Comparison of ENCODE assay signal across 19 mouse cellular contexts in the genomic region with DNA sequence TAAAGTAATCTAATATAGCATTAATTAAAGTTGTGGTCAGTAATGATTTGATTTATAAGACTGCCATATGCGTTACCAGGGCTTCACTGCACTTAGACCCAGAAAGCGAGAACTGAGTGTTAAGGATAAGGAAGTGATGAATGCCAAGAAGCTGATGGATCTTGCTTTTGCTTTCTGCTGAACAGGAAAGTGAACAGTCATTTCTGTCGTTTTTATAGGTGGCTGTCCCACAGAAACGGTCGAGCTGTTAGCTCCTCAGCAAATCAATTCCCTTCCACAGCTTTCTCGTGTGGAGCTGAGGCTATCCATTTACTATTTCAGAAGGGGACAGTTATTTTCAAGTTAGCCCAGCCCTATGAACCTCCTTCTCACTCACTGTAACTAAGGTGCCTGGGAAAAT. TPM values are rescaled to one million over a fixed set of nuclear protein-coding genes. Genes with fewer than 3 reads are reported as not detected.
"Had no signal": no experiment of that assay in that cellular context is flagged by ENCODE, and none has a peak within 500 bp of the region (broad histone marks: within the 10 kb centered on the region; RNA-seq: fewer than 3 reads in every experiment).

No protein-coding gene starts in this region.

- H3K4me1 ChIP-seq: limb, embryonic 15.5 days; megakaryocyte, embryonic 14.5 days; midbrain, embryonic 15.5 days; neural tube, embryonic 13.5 days; stomach, embryonic 15.5 days had no signal

- H3K4me2 ChIP-seq: kidney, embryonic 15.5 days; limb, embryonic 15.5 days; midbrain, embryonic 11.5 days; midbrain, embryonic 15.5 days; neural tube, embryonic 13.5 days; stomach, embryonic 15.5 days had no signal

- H3K9ac ChIP-seq: kidney, embryonic 15.5 days; limb, embryonic 15.5 days; midbrain, embryonic 15.5 days; neural tube, embryonic 13.5 days; stomach, embryonic 15.5 days had no signal

- H3K36me3 ChIP-seq: kidney, embryonic 15.5 days; limb, embryonic 15.5 days; midbrain, embryonic 15.5 days; neural tube, embryonic 13.5 days; stomach, embryonic 15.5 days had no signal

- H3K4me3 ChIP-seq: kidney, embryonic 15.5 days; limb, embryonic 15.5 days; megakaryocyte, embryonic 14.5 days; midbrain, embryonic 15.5 days; neural tube, embryonic 13.5 days; stomach, embryonic 15.5 days had no signal

- H3K27ac ChIP-seq: kidney, embryonic 15.5 days; limb, embryonic 15.5 days; macrophage; midbrain, embryonic 15.5 days; neural tube, embryonic 13.5 days; stomach, embryonic 15.5 days had no signal

- H3K9me3 ChIP-seq: kidney, embryonic 15.5 days; limb, embryonic 15.5 days; megakaryocyte, embryonic 14.5 days; midbrain, embryonic 15.5 days; neural tube, embryonic 13.5 days; stomach, embryonic 15.5 days had no signal

- ATAC-seq: intestine, embryonic 16.5 days; midbrain, embryonic 15.5 days had no signal

- DNase-seq: kidney, adult 2 months; kidney, postnatal 36 days; layer of hippocampus, adult 9-11 months; layer of hippocampus, postnatal 36 days; right cerebral cortex, postnatal 14 days; thymus, adult 2 months; thymus, postnatal 25 days had no signal

- H3K27me3 ChIP-seq: kidney, embryonic 15.5 days; limb, embryonic 15.5 days; midbrain, embryonic 15.5 days; neural tube, embryonic 13.5 days; stomach, embryonic 15.5 days had no signal

RNA-seq across cellular contexts. Expression of a gene that starts 0.3 kb away (rescaled TPM):
- total RNA-seq: layer of hippocampus, postnatal 36 days had no signal
- polyA plus RNA-seq: limb, embryonic 11.5 days; macrophage; neural tube, embryonic 13.5 days; spleen, adult 2 months had no signal

RNA-seq across cellular contexts. Expression of a gene that starts 40.4 kb away (rescaled TPM):
- total RNA-seq: monocyte, adult 5-6 weeks had no signal
- polyA plus RNA-seq: limb, embryonic 11.5 days; midbrain, embryonic 11.5 days had no signal
